Mouse (Mus musculus): ENCODE data around the gene Cdkl2. TPM values are rescaled to one million over a fixed set of nuclear protein-coding genes. Genes with fewer than 3 reads are reported as not detected.

Gene Cdkl2
- polyA plus RNA-seq, 1 experiment, result 4.2 TPM

Other genes starting within 250 kb of the Cdkl2 start
- 32.1 and 32.8 TPM in 2 replicates for gene Rchy1, start 80.8 kb downstream of the Cdkl2 start, polyA plus RNA-seq (2012; rRNA removed)
- not detected in 2 replicates for gene Odaph, start 56.4 kb downstream of the Cdkl2 start, polyA plus RNA-seq (2012; rRNA removed)
- gene G3bp2, start 39.8 kb upstream of the Cdkl2 start, polyA plus RNA-seq (2012; rRNA removed), result 31.6 and 37.3 TPM in 2 replicates
- 55.8 and 57.1 TPM in 2 replicates for gene Uso1, start 94.1 kb upstream of the Cdkl2 start, polyA plus RNA-seq (2012; rRNA removed)
- not detected in 2 replicates for gene U90926, start 171.5 kb upstream of the Cdkl2 start, polyA plus RNA-seq (2012; rRNA removed)
- gene Ppef2, start 212.4 kb upstream of the Cdkl2 start, polyA plus RNA-seq (2012; rRNA removed), result 0.38 and 0.58 TPM in 2 replicates
- 43.8 and 55.8 TPM in 2 replicates for gene Naaa, start 234.3 kb upstream of the Cdkl2 start, polyA plus RNA-seq (2012; rRNA removed)